Mouse (Mus musculus) intestine, postnatal 0 days (tissue): ENCODE measurements around the gene Cisd1. TPM values are rescaled to one million over a fixed set of nuclear protein-coding genes. Genes with fewer than 3 reads are reported as not detected.
A peak's percentile ranks its signal among the peaks of the same experiment; 100 is the strongest.

Experiments
- ATAC-seq: fragments of 200-750 bp; cut with Nextera tagmentation; 2 replicates; pipeline ENCODE4 v1.8.0; 2017; ENCODE audit warnings: mild to moderate bottlenecking, moderate TSS enrichment, moderate library complexity
- H3K27ac ChIP-seq: fragments of 300-500 bp; sonication (generic); 2 replicates; pipeline ENCODE4 v1.5.1; 2014; ENCODE audit warnings: mild to moderate bottlenecking, low read depth, low read length, moderate library complexity
- H3K27me3 ChIP-seq: fragments of 300-500 bp; sonication (generic); replicated peaks from 2 replicates; pipeline ENCODE4 v1.6.1; 2014; ENCODE audit warnings: low read length, mixed read lengths; ENCODE audit not compliant: control insufficient read depth, insufficient read depth
- H3K36me3 ChIP-seq: fragments of 300-500 bp; sonication (generic); 2 replicates; pipeline ENCODE4 v1.6.1; 2014; ENCODE audit warnings: mild to moderate bottlenecking, moderate library complexity; ENCODE audit not compliant: control insufficient read depth, insufficient read depth
- H3K4me1 ChIP-seq: fragments of 300-500 bp; sonication (generic); replicated peaks from 2 replicates; pipeline ENCODE4 v1.6.1; 2014; ENCODE audit warnings: antibody characterized with exemption, low read length, mixed read lengths; ENCODE audit not compliant: control insufficient read depth, insufficient read depth
- H3K4me2 ChIP-seq: fragments of 300-500 bp; sonication (generic); replicated peaks from 2 replicates; pipeline ENCODE4 v1.6.1; 2014; ENCODE audit warnings: low read depth, mild to moderate bottlenecking, moderate library complexity
- H3K4me3 ChIP-seq: fragments of 300-500 bp; sonication (generic); 2 replicates; pipeline ENCODE4 v1.5.1; 2014; ENCODE audit warnings: low read depth, low read length
- H3K9ac ChIP-seq: fragments of 300-500 bp; sonication (generic); 2 replicates; pipeline ENCODE4 v1.6.1; 2014; ENCODE audit warnings: mild to moderate bottlenecking, low read depth, low read length
- H3K9me3 ChIP-seq: fragments of 300-500 bp; sonication (generic); 2 replicates; pipeline ENCODE4 v1.6.1; 2016; ENCODE audit warnings: mixed run types; ENCODE audit not compliant: control insufficient read depth
- CTCF ChIP-seq: sonication (generic); IDR thresholded peaks from 2 replicates; pipeline ENCODE4 v1.5.1; 2016; ENCODE audit warnings: low read depth, mild to moderate bottlenecking, control low read depth, antibody characterized with exemption, moderate library complexity
- WGBS: fragments of 180-500 bp; shearing (Covaris S2); extraction: QIAGEN DNeasy Blood & Tissue Kit; methylation state at CpG from one replicate; pipeline ENCODE4 v1.1.7; 2014; 5-methylcytosine and 5-hydroxymethylcytosine counted together
- polyA plus RNA-seq: library from polyadenylated mRNA; unstranded; fragments of >200 nt; fragmentation: Nextera tagmentation; extraction: Ambion mirVana; gene quantifications from 2 replicates; pipeline ENCODE4 v1.2.1, GENCODE M21; 2015

Cisd1 gene
- polyA plus RNA-seq, 1 experiment from 2014 or later = 204 TPM

- ATAC-seq = peak; percentile 29
- WGBS = 41% methylated on average over 16 of the region's 16 CpGs
- TF ChIP-seq CTCF = no peak
- Histone ChIP-seq H3K4me3 (no peak overlapping the region), H3K4me2 (peak overlapping the region; percentile 39), H3K4me1 (no peaks in the 10 kb centered on the region), H3K27ac (peak overlapping the region; percentile 51; the same call in 1 of the 2 replicates), H3K9me3 (no peaks in the 10 kb centered on the region), H3K36me3 (peaks cover 53% of the 10 kb centered on the region), H3K27me3 (no peaks in the 10 kb centered on the region), H3K9ac (no peak overlapping the region)
Measured at GRCm38 (mm10) chr10:71368128-71368940, 23.6 kb upstream of the Cisd1 start.

GRCm38 (mm10) chr10:71363858-71364257, 19.1 kb upstream of the Cisd1 start:
- H3K9ac ChIP-seq = no peak overlapping the region
- no peak for ATAC-seq

GRCm38 (mm10) chr10:71363440-71363839, 18.7 kb upstream of the Cisd1 start:
- Histone ChIP-seq H3K27ac (no peak overlapping the region), H3K4me2 (no peak overlapping the region), H3K9me3 (no peaks in the 10 kb centered on the region), H3K9ac (no peak overlapping the region), H3K4me3 (no peak overlapping the region), H3K4me1 (no peaks in the 10 kb centered on the region; the same call in 1 of the 2 replicates), H3K27me3 (no peaks in the 10 kb centered on the region), H3K36me3 (peaks cover 27% of the 10 kb centered on the region)
- 86% methylated on average over 8 of the region's 8 CpGs for WGBS
- ATAC-seq = no peak
- no peak for TF ChIP-seq CTCF

More at GRCm38 (mm10) chr10:71363858-71364257, 19.1 kb upstream of the Cisd1 start:
- Histone ChIP-seq H3K4me2 (no peak overlapping the region), H3K27me3 (no peaks in the 10 kb centered on the region), H3K4me3 (no peak overlapping the region), H3K27ac (no peak overlapping the region), H3K9me3 (no peaks in the 10 kb centered on the region), H3K36me3 (peaks cover 27% of the 10 kb centered on the region), H3K4me1 (no peaks in the 10 kb centered on the region; the same call in 1 of the 2 replicates)
- TF ChIP-seq CTCF = no peak
- WGBS = 96% methylated on average over 10 of the region's 10 CpGs

GRCm38 (mm10) chr10:71361836-71362562, 17.2 kb upstream of the Cisd1 start:
- TF ChIP-seq CTCF = no peak
- peaks cover 22% of the 10 kb centered on the region for H3K36me3 ChIP-seq
- 42% methylated on average over 18 of the region's 18 CpGs for WGBS
- H3K4me2 ChIP-seq = 0 out of 2 replicates have a peak overlapping the region, but pooled peaks have one; percentile 32
- H3K4me1 ChIP-seq = no peaks in the 10 kb centered on the region; the same call in 1 of the 2 replicates
- no peaks in the 10 kb centered on the region for H3K27me3 ChIP-seq
- no peak for ATAC-seq
- H3K9me3 ChIP-seq = no peaks in the 10 kb centered on the region
- H3K27ac ChIP-seq = no peak overlapping the region; the same call in 1 of the 2 replicates
- no peak overlapping the region for H3K9ac ChIP-seq
- H3K4me3 ChIP-seq = no peak overlapping the region

- H3K27me3 ChIP-seq = no peaks in the 10 kb centered on the region
- 71% methylated on average over 7 of the region's 7 CpGs for WGBS
- ATAC-seq = no peak
- H3K4me3 ChIP-seq = no peak overlapping the region
- no peak for TF ChIP-seq CTCF
- H3K27ac ChIP-seq = no peak overlapping the region
- H3K9me3 ChIP-seq = no peaks in the 10 kb centered on the region
- no peak overlapping the region for H3K4me2 ChIP-seq
- H3K36me3 ChIP-seq = peaks cover 25% of the 10 kb centered on the region
- H3K4me1 ChIP-seq = no peaks in the 10 kb centered on the region; the same call in none of the 2 replicates
- no peak overlapping the region for H3K9ac ChIP-seq
Measured at GRCm38 (mm10) chr10:71361044-71361443, 16.3 kb upstream of the Cisd1 start.

- Histone ChIP-seq H3K27me3 (no peaks in the 10 kb centered on the region), H3K9ac (no peak overlapping the region), H3K9me3 (no peaks in the 10 kb centered on the region), H3K36me3 (peaks cover 13% of the 10 kb centered on the region; the same call in 1 of the 2 replicates), H3K4me1 (no peaks in the 10 kb centered on the region; the same call in 1 of the 2 replicates), H3K27ac (no peak overlapping the region), H3K4me2 (no peak overlapping the region; the same call in 1 of the 2 replicates), H3K4me3 (no peak overlapping the region)
- 78% methylated on average over 12 of the region's 12 CpGs for WGBS
- no peak for ATAC-seq
- no peak for TF ChIP-seq CTCF
Measured at GRCm38 (mm10) chr10:71354947-71355346, 10.2 kb upstream of the Cisd1 start.
